Mouse (Mus musculus) hindbrain, embryonic 15.5 days (tissue): ENCODE results near the gene Lpo. TPM values are rescaled to one million over a fixed set of nuclear protein-coding genes. Genes with fewer than 3 reads are reported as not detected.

Experiments
- ATAC-seq: fragments of 200-750 bp; cut with Nextera tagmentation; 2 replicates; pipeline ENCODE4 v1.8.0; 2017; ENCODE audit warnings: low read depth, moderate number of reproducible peaks, moderate TSS enrichment; ENCODE audit not compliant: low FRiP score
- H3K27ac ChIP-seq: fragments of 300-500 bp; sonication (generic); replicated peaks from 2 replicates; pipeline ENCODE4 v1.5.1; 2015; ENCODE audit warnings: mild to moderate bottlenecking, inconsistent platforms
- H3K27me3 ChIP-seq: fragments of 300-500 bp; sonication (generic); 2 replicates; pipeline ENCODE4 v1.6.1; 2015; ENCODE audit warnings: control low read depth, inconsistent platforms
- H3K36me3 ChIP-seq: fragments of 300-500 bp; sonication (generic); 2 replicates; pipeline ENCODE4 v1.6.1; 2015; ENCODE audit warnings: control low read depth, inconsistent platforms
- H3K4me1 ChIP-seq: fragments of 300-500 bp; sonication (generic); replicated peaks from 2 replicates; pipeline ENCODE4 v1.6.1; 2015; ENCODE audit warnings: control low read depth, inconsistent platforms
- H3K4me2 ChIP-seq: fragments of 300-500 bp; sonication (generic); 2 replicates; pipeline ENCODE4 v1.6.1; 2015; ENCODE audit warnings: moderate library complexity, mild to moderate bottlenecking, inconsistent platforms
- H3K4me3 ChIP-seq: fragments of 300-500 bp; sonication (generic); 2 replicates; pipeline ENCODE4 v1.5.1; 2015; ENCODE audit warnings: mild to moderate bottlenecking, inconsistent platforms
- H3K9ac ChIP-seq: fragments of 300-500 bp; sonication (generic); 2 replicates; pipeline ENCODE4 v1.6.1; 2015; ENCODE audit warnings: inconsistent platforms
- H3K9me3 ChIP-seq: fragments of 300-500 bp; sonication (generic); 2 replicates; pipeline ENCODE4 v1.6.1; 2016; ENCODE audit warnings: control low read depth, inconsistent platforms
- WGBS: fragments of 180-500 bp; shearing (Covaris S2); methylation state at CpG from one replicate; pipeline ENCODE4 v1.1.7; 2015; 5-methylcytosine and 5-hydroxymethylcytosine counted together
- polyA plus RNA-seq: library from polyadenylated mRNA; unstranded; fragments of >200 nt; fragmentation: Nextera tagmentation; extraction: Ambion mirVana; gene quantifications from 2 replicates; pipeline ENCODE4 v1.2.1, GENCODE M21; 2015

Lpo gene
- polyA plus RNA-seq, 1 experiment from 2014 or later: 2.2 TPM

DNA sequence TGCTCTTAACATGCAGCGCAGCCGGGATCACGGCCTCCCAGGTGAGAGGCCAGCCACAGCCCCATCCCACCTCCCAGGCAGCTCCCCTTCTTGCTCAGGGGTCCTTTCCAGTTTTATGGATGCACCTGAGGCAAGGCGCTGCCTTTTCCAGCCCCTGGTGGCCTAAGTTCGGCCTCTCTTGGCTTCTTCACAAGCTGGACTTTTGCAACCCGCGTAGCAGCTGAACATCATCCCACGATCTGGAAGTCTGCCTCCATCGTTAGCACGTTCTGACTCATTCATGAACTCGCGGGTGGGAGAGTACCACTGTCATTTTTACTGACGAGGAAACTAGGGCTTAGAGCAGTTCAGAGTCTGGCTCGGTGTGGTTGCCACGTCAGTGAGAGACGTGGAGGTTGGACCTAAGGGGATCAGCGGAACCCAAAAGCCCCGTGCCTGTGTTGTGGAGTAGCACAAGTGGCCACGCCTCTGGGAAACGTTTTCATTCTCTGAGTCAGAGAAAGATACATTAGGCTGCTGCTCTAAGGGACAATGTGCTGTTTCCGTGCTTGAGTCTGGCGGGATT lies 26.3 kb downstream of the Lpo start:
- no peaks in the 10 kb centered on the region for H3K27me3 ChIP-seq
- H3K27ac ChIP-seq: no peak overlapping the region
- no peak overlapping the region for H3K4me3 ChIP-seq
- WGBS: 86% methylated on average over 22 of the region's 22 CpGs
- 0 out of 2 replicates have a peak, but pooled peaks cover 6% of the 10 kb centered on the region for H3K4me1 ChIP-seq
- H3K9me3 ChIP-seq: no peaks in the 10 kb centered on the region
- ATAC-seq: no peak
- no peak overlapping the region for H3K4me2 ChIP-seq
- no peaks in the 10 kb centered on the region for H3K36me3 ChIP-seq
- H3K9ac ChIP-seq: no peak overlapping the region

DNA sequence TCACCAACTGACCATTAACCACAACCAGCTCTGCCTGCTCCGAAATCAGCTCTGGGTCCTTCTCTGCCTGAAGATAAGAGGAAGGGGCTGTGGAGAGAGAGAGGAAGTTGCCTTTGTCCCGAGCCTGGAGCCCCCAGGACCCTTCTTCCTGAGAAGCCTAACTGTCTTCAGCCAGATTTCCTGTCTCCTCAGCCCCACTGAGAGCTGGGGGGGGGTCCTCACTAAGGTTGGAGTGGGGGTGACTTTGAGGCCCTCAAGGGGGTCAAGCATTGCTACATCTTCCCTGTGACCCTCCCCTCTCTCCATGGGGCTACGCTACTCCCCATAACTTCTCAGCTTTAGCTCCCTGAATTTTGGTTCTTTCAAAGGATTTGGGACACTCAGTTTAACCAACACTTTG lies 34.6 kb downstream of the Lpo start, which contains the start of gene Mpo:
Gene Mpo, plus strand, starts transcription at position 122 of the 400 bp plus-strand sequence.
- 72% methylated on average over 3 of the region's 3 CpGs for WGBS
- Histone ChIP-seq H3K27me3 (no peaks in the 10 kb centered on the region), H3K36me3 (no peaks in the 10 kb centered on the region), H3K9me3 (no peaks in the 10 kb centered on the region), H3K9ac (no peak within 1 kb of the TSS), H3K4me3 (no peak within 1 kb of the TSS), H3K27ac (no peak within 1 kb of the TSS), H3K4me2 (no peak within 1 kb of the TSS), H3K4me1 (0 out of 2 replicates have a peak, but pooled peaks cover 6% of the 10 kb centered on the region)
- ATAC-seq: no peak

DNA sequence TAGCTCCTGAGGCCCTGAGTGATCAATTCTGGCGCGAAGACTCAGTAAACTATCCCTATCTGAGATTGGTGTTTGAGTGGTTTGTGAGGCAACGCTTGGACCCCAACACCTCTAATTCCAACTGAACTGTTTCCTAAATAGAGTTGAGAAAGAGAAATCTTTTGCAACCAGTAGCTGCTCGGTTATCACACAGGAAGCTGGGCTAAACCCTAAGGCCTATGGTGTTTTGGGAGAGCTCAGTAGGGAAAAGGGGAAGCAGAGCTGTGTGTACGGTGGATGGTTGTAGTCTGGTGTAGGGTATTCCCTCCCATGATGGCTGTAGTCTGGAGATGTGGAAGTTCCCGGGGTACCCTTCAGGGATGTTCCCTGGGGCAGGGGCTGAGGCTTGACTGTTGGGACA lies 38.0 kb downstream of the Lpo start:
- Histone ChIP-seq H3K4me2 (no peak overlapping the region), H3K27ac (no peak overlapping the region), H3K4me1 (no peaks in the 10 kb centered on the region), H3K27me3 (no peaks in the 10 kb centered on the region), H3K4me3 (no peak overlapping the region), H3K36me3 (peaks cover 4% of the 10 kb centered on the region), H3K9ac (no peak overlapping the region), H3K9me3 (no peaks in the 10 kb centered on the region)
- WGBS: 92% methylated on average over 6 of the region's 6 CpGs
- ATAC-seq: no peak

DNA sequence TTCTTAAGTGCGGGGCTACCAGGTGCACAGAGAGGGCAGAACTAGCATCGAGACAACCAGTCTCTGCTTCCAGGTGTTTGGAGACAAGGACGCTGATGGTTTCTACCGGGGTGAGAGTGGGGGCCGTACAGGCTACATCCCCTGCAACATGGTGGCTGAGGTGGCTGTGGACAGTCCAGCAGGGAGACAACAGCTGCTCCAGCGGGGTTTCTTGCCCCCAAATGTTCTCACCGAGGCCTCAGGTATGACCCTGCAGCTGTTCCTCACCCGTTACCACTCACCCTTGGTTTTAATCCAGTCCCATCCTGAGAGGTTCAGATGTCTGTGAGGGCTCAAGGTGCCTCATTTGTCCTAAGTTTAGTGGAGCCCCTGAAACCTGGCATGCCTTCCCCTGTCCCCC lies 48.0 kb downstream of the Lpo start:
- no peaks in the 10 kb centered on the region for H3K9me3 ChIP-seq
- no peak for ATAC-seq
- H3K36me3 ChIP-seq: peaks cover 46% of the 10 kb centered on the region
- 91% methylated on average over 8 of the region's 8 CpGs for WGBS
- no peak overlapping the region for H3K9ac ChIP-seq
- H3K4me1 ChIP-seq: peaks cover 15% of the 10 kb centered on the region
- no peaks in the 10 kb centered on the region for H3K27me3 ChIP-seq
- no peak overlapping the region for H3K4me3 ChIP-seq
- no peak overlapping the region for H3K4me2 ChIP-seq
- H3K27ac ChIP-seq: no peak overlapping the region

DNA sequence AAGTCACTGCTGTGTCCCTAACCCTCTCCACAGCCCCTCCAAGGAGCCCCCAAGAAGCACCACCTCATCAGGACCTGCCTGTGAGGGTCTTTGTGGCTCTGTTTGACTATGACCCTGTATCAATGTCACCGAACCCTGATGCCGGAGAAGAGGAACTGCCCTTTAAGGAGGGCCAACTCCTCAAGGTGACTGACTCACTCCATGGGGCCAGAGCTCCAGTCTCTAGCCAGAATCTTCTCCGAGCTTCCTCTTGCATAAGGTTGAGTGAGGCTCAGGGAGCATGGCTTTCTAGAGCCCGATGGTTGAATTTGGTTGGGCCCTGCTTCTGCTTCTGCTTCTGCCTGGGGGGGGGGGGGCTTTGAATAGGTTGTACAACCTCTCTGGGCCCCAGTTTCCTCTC lies 48.7 kb downstream of the Lpo start:
- 86% methylated on average over 4 of the region's 4 CpGs for WGBS
- H3K4me2 ChIP-seq: no peak overlapping the region
- no peaks in the 10 kb centered on the region for H3K27me3 ChIP-seq
- H3K27ac ChIP-seq: no peak overlapping the region
- H3K9ac ChIP-seq: no peak overlapping the region
- peaks cover 15% of the 10 kb centered on the region for H3K4me1 ChIP-seq
- ATAC-seq: no peak
- H3K9me3 ChIP-seq: no peaks in the 10 kb centered on the region
- peaks cover 41% of the 10 kb centered on the region for H3K36me3 ChIP-seq
- H3K4me3 ChIP-seq: no peak overlapping the region

DNA sequence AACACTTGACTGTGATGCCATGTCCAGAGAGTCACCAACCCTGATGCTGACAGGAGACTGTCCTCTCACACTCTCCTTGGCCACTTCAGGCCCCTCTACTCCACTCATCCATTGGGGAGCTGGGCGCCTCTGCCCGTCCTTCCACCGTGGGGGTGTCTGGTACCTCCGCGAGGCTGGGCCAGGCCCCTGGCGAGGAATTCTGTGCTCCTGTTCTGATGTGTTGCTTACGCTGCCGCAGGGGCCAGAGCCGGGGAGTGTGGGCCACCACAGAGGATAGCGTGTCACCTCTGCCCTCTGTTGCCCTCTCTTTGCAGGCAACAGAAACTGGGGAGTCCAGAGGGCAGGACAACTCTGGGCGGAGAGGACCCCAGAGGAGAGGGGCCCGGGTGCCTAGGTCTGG lies 49.2 kb downstream of the Lpo start:
- ATAC-seq: peak; percentile 33; the same call in 1 of the 2 replicates
- Histone ChIP-seq H3K27me3 (no peaks in the 10 kb centered on the region), H3K4me3 (no peak overlapping the region), H3K9me3 (no peaks in the 10 kb centered on the region), H3K4me1 (peaks cover 15% of the 10 kb centered on the region), H3K27ac (no peak overlapping the region), H3K4me2 (peak overlapping the region; percentile 54), H3K9ac (no peak overlapping the region), H3K36me3 (peaks cover 41% of the 10 kb centered on the region)
- 44% methylated on average over 12 of the region's 12 CpGs for WGBS

DNA sequence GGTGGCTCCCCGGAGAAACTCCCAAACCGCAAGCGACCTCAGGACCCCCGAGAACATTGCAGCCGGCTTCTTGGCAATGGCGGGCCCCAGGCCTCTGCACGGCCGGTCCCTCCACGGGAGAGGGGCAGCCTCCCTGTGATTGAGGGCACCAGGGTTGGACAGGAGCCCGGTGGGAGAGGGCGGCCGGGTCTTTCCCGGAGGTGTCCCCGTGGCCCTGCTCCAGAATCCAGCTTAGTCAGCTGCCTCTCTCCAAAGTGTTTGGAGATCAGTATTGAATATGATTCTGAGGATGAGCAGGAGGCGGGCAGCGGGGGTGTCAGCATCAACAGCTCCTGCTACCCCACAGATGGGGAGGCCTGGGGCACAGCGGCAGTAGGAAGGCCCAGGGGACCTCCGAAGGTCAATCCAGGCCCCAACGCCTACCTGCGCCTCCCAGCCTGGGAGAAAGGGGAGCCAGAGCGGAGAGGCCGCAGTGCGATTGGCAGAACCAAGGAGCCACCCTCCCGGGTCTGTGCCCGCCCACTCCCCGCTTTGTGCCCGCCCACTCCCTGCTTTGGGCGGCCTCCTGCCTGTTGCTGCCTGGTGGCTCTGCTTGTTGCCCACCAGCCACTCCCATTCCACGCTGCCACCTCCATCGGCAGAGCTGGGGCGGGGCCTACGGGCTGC lies 49.9 kb downstream of the Lpo start:
- H3K4me3 ChIP-seq: peak overlapping the region; percentile 25
- H3K9me3 ChIP-seq: no peaks in the 10 kb centered on the region
- peaks cover 43% of the 10 kb centered on the region for H3K36me3 ChIP-seq
- peak overlapping the region; percentile 54 for H3K4me2 ChIP-seq
- H3K9ac ChIP-seq: peak overlapping the region; percentile 31
- H3K27ac ChIP-seq: no peak overlapping the region
- H3K4me1 ChIP-seq: peaks cover 15% of the 10 kb centered on the region
- peak; percentile 72 for ATAC-seq
- 9% methylated on average over 26 of the region's 32 CpGs for WGBS
- H3K27me3 ChIP-seq: no peaks in the 10 kb centered on the region

DNA sequence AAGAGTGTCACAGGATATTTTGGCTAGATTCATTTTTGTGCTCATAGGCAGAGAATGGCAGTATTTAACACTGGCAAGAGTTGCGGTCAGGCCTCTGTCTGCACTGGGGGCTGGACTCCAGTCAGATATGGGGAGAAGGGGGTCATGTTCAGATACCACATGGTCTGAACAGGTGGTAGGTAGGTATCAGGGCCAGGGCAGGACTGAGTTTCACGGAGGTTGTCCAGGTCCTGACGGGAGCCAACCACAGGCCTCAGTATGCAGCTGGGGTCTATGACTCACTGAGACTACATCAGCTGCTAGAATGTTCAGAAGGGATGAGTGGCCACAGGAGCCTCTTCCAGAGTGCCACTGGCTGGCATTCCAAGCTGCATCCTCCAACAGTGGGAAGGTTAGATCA lies 55.7 kb downstream of the Lpo start:
- Histone ChIP-seq H3K4me2 (no peak overlapping the region), H3K27me3 (no peaks in the 10 kb centered on the region), H3K9ac (no peak overlapping the region), H3K36me3 (peaks cover 61% of the 10 kb centered on the region), H3K4me1 (no peaks in the 10 kb centered on the region), H3K9me3 (no peaks in the 10 kb centered on the region), H3K27ac (no peak overlapping the region), H3K4me3 (no peak overlapping the region)
- WGBS: 87% methylated on average over 3 of the region's 3 CpGs
- ATAC-seq: no peak

DNA sequence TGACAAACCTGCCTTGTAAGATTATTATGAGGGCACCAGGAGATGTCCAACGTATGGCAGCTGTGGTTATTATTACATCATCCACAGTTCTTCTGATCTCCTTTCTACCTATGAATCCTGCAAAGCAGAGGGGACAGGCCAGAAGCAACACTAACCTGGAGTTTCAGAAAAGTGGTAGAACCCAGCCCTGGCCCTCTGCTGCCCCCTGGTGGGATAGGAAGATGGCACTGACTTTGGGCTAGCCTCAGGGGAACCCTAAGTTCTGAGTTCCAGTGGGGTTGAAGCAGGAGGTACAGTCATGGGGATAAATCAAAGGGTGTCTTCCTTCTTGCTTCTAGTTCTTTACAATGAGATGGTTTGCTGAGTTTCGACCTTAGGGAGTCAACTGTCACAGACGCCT lies 57.1 kb downstream of the Lpo start:
- H3K9me3 ChIP-seq: no peaks in the 10 kb centered on the region
- ATAC-seq: no peak
- WGBS: 61% methylated on average over 3 of the region's 3 CpGs
- H3K27me3 ChIP-seq: no peaks in the 10 kb centered on the region
- H3K4me2 ChIP-seq: no peak overlapping the region
- H3K4me3 ChIP-seq: no peak overlapping the region
- peaks cover 57% of the 10 kb centered on the region for H3K36me3 ChIP-seq
- no peak overlapping the region for H3K9ac ChIP-seq
- no peaks in the 10 kb centered on the region for H3K4me1 ChIP-seq
- no peak overlapping the region for H3K27ac ChIP-seq

DNA sequence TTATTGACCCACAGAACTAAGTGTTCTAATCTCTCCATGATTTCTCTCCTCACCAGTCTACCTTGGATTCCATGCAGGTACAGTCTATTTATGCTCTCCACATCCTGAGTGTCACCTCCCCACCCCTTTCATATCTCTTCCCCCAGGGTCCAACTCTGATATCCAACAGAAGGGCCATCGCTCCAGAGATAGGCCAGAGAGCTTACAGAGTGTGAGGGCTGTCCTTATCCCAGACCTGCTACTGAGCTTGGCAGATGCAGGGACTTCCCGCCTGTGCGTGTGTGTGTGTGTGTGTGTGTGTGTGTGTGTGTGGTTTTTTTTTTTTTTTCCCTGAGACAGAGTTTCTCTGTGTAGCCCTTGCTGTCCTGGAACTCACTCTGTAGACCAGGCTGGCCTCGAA lies 59.3 kb downstream of the Lpo start:
- Histone ChIP-seq H3K27me3 (no peaks in the 10 kb centered on the region), H3K27ac (no peak overlapping the region), H3K9ac (no peak overlapping the region), H3K4me3 (no peak overlapping the region), H3K36me3 (peaks cover 50% of the 10 kb centered on the region), H3K4me1 (peaks cover 15% of the 10 kb centered on the region), H3K4me2 (no peak overlapping the region), H3K9me3 (no peaks in the 10 kb centered on the region)
- no peak for ATAC-seq
- WGBS: 93% methylated on average over 4 of the region's 4 CpGs

DNA sequence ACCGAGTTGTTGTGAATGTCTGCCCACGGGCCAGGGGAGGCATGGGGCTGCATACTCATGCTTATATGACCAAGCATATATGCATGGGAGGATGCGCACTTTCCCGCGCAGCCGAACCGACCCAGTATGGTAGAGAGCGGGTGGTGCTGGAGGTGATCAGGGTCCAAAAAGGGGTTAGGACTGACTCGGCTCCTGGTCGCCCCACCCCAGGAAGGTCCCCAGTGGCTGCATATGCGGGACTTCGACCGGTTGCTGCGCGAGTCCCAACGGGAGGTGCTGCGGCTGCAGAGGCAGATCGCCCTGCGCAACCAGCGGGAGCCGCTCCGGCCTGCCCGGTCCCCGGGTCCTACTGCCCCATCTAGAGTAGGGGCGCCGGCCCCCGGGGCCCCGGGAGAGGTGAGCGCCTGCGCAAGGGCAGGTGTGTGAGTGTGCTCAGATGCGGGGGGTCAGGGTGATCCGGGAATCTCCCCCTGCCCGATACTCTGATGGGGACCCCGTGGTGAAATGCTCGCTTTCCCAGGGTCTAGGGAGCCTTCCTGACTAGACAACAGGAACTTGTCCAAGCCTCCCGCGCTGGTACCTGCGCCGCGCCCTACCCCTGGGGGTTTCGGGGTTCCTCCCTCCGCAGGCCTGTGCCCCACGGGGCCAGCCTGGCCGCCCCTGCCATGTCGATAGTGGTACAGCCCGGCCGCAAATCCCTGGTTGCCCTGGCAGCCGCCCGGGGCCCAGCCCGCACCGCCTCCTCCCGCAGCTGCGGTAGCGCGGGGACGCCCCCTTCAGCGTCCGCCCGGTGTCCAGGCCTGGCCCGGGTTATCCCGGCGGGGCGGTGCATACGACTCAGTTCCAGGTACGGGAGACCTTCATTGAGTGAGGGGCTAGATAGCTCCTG lies 63.9 kb downstream of the Lpo start:
- Histone ChIP-seq H3K9ac (peak overlapping the region; percentile 63), H3K36me3 (peaks cover 22% of the 10 kb centered on the region), H3K27me3 (no peaks in the 10 kb centered on the region), H3K4me1 (peaks cover 50% of the 10 kb centered on the region), H3K9me3 (no peaks in the 10 kb centered on the region), H3K4me2 (peak overlapping the region; percentile 96), H3K27ac (peak overlapping the region; percentile 83), H3K4me3 (peak overlapping the region; percentile 72)
- WGBS: under 1% methylated on average over 65 of the region's 65 CpGs
- peak; percentile 44 for ATAC-seq

DNA sequence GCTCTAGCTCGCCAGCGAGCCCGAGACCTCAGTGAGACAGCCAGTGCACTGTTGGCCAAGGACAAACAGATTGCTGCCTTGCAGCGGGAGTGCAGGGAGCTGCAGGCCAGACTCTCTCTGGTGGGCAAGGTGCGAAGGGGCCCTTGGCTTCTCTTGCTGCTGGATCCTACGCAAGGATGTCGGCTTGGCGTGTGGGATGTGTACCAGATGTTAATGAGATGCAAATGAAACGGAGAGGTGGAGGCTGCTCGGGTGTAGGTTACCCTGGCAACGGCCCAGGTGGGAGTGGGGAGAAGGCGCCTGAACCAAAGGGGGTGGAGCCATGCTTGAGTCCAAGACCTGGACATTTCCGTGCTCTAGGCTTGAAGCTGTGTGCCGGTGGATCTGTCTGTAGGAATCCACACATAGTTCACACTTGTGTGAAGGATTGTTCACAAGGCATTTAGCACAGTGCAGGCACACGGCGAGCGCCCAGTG lies 64.5 kb downstream of the Lpo start:
- peaks cover 50% of the 10 kb centered on the region for H3K4me1 ChIP-seq
- H3K27ac ChIP-seq: peak overlapping the region; percentile 83
- H3K36me3 ChIP-seq: peaks cover 18% of the 10 kb centered on the region
- no peaks in the 10 kb centered on the region for H3K27me3 ChIP-seq
- peak overlapping the region; percentile 72 for H3K4me3 ChIP-seq
- 2% methylated on average over 16 of the region's 17 CpGs for WGBS
- ATAC-seq: peak; percentile 73
- no peaks in the 10 kb centered on the region for H3K9me3 ChIP-seq
- H3K9ac ChIP-seq: peak overlapping the region; percentile 63
- peak overlapping the region; percentile 96 for H3K4me2 ChIP-seq
